Mouse (Mus musculus) ovary, postnatal 36 days (tissue): ENCODE measurements around the gene Tll2.

Experiments used
- DNase-seq: peaks from one replicate; pipeline ENCODE4 v3.0.0; 2022; ENCODE audit warnings: low spot score, mixed read lengths

Tll2 gene

GRCm38 (mm10) chr19:41154681-41155080 lies 52.0 kb downstream of the Tll2 start:
- no peak for DNase-seq

GRCm38 (mm10) chr19:41152462-41152861 lies 54.2 kb downstream of the Tll2 start:
- DNase-seq, result no peak

GRCm38 (mm10) chr19:41152016-41152370 lies 54.6 kb downstream of the Tll2 start:
- DNase-seq, result no peak

GRCm38 (mm10) chr19:41151321-41152015 lies 55.2 kb downstream of the Tll2 start:
- DNase-seq, result no peak

GRCm38 (mm10) chr19:41140961-41141360 lies 65.7 kb downstream of the Tll2 start:
- DNase-seq, result no peak

- DNase-seq, result no peak
Observed at GRCm38 (mm10) chr19:41139629-41140028, 67.0 kb downstream of the Tll2 start.

GRCm38 (mm10) chr19:41123009-41123408 lies 83.6 kb downstream of the Tll2 start:
- no peak for DNase-seq

GRCm38 (mm10) chr19:41119924-41120323 lies 86.7 kb downstream of the Tll2 start:
- DNase-seq, result no peak

- DNase-seq, result no peak
Observed at GRCm38 (mm10) chr19:41118346-41118745, 88.3 kb downstream of the Tll2 start.

- DNase-seq, result no peak
Observed at GRCm38 (mm10) chr19:41117334-41117733, 89.3 kb downstream of the Tll2 start.

GRCm38 (mm10) chr19:41114611-41115010 lies 92.0 kb downstream of the Tll2 start:
- DNase-seq, result no peak

GRCm38 (mm10) chr19:41113911-41114531 lies 92.6 kb downstream of the Tll2 start:
- no peak for DNase-seq

GRCm38 (mm10) chr19:41112609-41113008 lies 94.0 kb downstream of the Tll2 start:
- DNase-seq, result no peak

GRCm38 (mm10) chr19:41109991-41110390 lies 96.6 kb downstream of the Tll2 start:
- no peak for DNase-seq

GRCm38 (mm10) chr19:41109496-41109895 lies 97.1 kb downstream of the Tll2 start:
- peak; percentile 25 for DNase-seq

- DNase-seq, result no peak
Observed at GRCm38 (mm10) chr19:41108666-41109065, 98.0 kb downstream of the Tll2 start.

- DNase-seq, result no peak
Observed at GRCm38 (mm10) chr19:41107530-41107929, 99.1 kb downstream of the Tll2 start.

GRCm38 (mm10) chr19:41104922-41105321 lies 101.7 kb downstream of the Tll2 start:
- DNase-seq, result no peak

GRCm38 (mm10) chr19:41101390-41101789 lies 105.2 kb downstream of the Tll2 start:
- peak; percentile 59 for DNase-seq

- DNase-seq, result no peak
Observed at GRCm38 (mm10) chr19:41100863-41101262, 105.8 kb downstream of the Tll2 start.

GRCm38 (mm10) chr19:41097038-41097437 lies 109.6 kb downstream of the Tll2 start:
- DNase-seq, result no peak

GRCm38 (mm10) chr19:41091901-41092300 lies 114.7 kb downstream of the Tll2 start:
- DNase-seq, result no peak

GRCm38 (mm10) chr19:41089833-41090232 lies 116.8 kb downstream of the Tll2 start:
- DNase-seq, result peak; percentile 33

- no peak for DNase-seq
Observed at GRCm38 (mm10) chr19:41088491-41088890, 118.1 kb downstream of the Tll2 start.
